Mouse (Mus musculus): ENCODE data around the gene Chrna1. TPM values are rescaled to one million over a fixed set of nuclear protein-coding genes. Genes with fewer than 3 reads are reported as not detected.

Gene Chrna1
- polyA plus RNA-seq (2015; fragmentation: Nextera tagmentation; extraction: Ambion mirVana) = 0.20 and 0.87 TPM in 2 replicates

DNA sequence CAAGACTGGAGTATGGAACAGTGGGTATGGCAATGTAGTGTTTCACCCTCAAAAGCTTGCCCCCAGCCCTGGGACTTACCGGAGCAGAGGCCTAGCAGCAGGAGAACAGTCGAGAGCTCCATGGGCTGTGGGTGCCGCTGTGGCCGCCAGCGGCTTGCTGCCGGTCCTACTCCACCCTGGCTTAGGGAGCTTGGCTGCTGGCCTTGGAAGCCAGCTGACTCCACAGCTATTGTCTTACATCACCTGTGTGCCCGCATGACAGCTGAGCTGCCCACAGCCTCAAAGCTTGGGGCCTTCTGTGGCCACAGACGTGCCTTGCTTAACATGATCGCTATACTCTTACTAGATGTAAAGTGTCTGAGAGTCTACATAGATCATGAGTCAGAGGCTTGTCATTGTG lies at the start of gene Chrna1:
Gene Chrna1, minus strand, starts transcription at position 173 of the 400 bp plus-strand sequence.
- no peaks in the 10 kb centered on the region for H3K4me1 ChIP-seq (ENCODE audit: control insufficient read depth, insufficient read depth, low read depth, low read length)
- 91% methylated on average over 9 of the region's 9 CpGs for WGBS
- H3K9ac ChIP-seq (ENCODE audit: low read depth, low read length) = no peak within 1 kb of the TSS
- H3K4me3 ChIP-seq (ENCODE audit: low read length) = no peak within 1 kb of the TSS
- H3K27me3 ChIP-seq (replicated peaks; ENCODE audit: control insufficient read depth, insufficient read depth, low read length) = peaks cover 3% of the 10 kb centered on the region; the same call in 1 of the 2 replicates
- H3K27ac ChIP-seq (ENCODE audit: low read depth, low read length) = no peak within 1 kb of the TSS
- H3K36me3 ChIP-seq (ENCODE audit: control insufficient read depth, insufficient read depth, low read length) = no peaks in the 10 kb centered on the region
- no peaks in the 10 kb centered on the region for H3K9me3 ChIP-seq (ENCODE audit: control insufficient read depth, low read length)
- ATAC-seq = no peak
- H3K4me2 ChIP-seq (ENCODE audit: low read length) = no peak within 1 kb of the TSS

DNA sequence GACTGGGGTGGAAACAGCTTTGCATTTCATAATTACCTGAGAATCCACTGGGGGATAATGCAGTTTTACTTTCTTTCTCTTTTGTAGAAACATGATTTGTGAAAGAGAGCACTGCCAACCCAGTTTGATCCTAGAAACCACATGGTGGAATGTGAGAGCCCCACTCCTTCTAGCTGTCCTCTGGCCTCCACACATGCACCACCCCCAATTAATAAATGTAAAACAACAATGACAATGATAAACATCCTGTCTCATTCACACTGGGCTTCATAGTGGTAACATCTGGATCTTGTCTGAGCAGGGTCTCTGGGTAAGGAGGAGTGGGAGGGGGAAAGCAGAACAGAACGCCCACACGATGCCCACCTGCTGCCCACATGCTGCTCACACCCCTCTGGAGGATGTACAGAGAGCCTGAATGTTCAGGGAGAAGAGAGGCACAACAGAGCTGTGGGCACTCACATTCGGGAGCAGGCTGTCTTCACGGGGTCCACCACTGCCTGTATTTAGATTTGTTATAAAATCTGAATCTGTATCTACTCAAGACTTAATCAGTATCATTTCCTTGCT lies 38.4 kb upstream of the Chrna1 start:
- no peak for ATAC-seq
- peaks cover 6% of the 10 kb centered on the region; the same call in 1 of the 2 replicates for H3K36me3 ChIP-seq (ENCODE audit: control insufficient read depth, insufficient read depth, low read length)

DNA sequence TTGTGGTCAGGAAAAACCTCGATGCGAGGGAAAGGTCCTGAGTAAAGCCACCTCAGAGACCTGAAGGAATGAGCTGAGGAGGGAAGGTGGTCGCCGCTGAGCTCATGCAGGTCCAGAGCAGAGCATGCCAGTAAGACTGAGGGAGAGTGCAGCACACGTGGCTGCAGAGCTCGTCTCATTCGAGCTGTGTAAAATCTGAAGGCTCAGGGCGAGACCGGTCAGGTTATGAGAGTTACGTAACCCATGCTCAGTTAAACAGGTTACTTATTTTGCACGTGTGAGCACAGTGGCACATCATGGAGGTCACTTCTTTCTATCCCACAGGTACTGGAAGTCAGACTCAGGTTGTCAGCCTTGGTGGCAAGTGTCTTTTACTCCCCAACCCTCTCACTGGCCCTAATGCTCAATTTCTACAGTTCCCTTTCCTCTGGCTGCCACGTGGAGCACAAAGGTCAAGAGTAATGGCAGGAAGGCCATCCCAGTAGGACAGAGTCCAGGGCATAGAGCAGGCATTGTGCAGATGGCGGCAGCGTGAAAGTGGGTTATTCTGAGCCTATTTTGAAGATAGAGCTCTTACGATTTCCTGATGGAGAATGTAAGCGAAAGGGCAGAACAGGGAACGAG lies 36.4 kb upstream of the Chrna1 start:
- no peak overlapping the region for H3K27ac ChIP-seq (ENCODE audit: low read depth, low read length)
- 86% methylated on average over 17 of the region's 17 CpGs for WGBS

More for the DNA sequence above, 38.4 kb upstream of the Chrna1 start:
- Histone ChIP-seq H3K4me1 (ENCODE audit: control insufficient read depth, insufficient read depth, low read depth, low read length) (no peaks in the 10 kb centered on the region), H3K9ac (ENCODE audit: low read depth, low read length) (no peak overlapping the region), H3K27me3 (replicated peaks; ENCODE audit: control insufficient read depth, insufficient read depth, low read length) (no peaks in the 10 kb centered on the region), H3K9me3 (ENCODE audit: control insufficient read depth, low read length) (no peaks in the 10 kb centered on the region), H3K27ac (ENCODE audit: low read depth, low read length) (no peak overlapping the region), H3K4me3 (ENCODE audit: low read length) (no peak overlapping the region), H3K4me2 (ENCODE audit: low read length) (no peak overlapping the region)
- 67% methylated on average over 4 of the region's 4 CpGs for WGBS

DNA sequence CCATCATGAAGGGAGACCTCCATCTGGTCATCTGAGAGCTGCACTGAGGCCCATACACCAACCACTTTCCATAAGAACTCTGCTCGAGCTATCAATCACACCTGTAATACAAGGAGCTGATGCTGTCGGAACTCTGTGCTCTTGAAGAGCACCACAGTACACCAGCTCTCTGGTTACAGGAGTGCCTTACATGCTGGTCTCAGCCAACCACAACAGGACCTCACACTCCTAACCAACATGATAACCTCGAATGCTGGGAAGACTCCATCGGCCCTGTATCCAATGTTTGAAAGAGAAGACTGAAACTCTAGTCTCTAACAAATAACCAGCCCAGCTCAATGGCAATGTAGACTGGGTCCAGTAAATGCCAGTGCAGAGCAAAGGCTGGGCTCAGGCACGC lies 35.3 kb upstream of the Chrna1 start:
- Histone ChIP-seq H3K9ac (ENCODE audit: low read depth, low read length) (no peak overlapping the region), H3K4me3 (ENCODE audit: low read length) (no peak overlapping the region), H3K4me2 (ENCODE audit: low read length) (no peak overlapping the region), H3K4me1 (ENCODE audit: control insufficient read depth, insufficient read depth, low read depth, low read length) (no peaks in the 10 kb centered on the region), H3K36me3 (ENCODE audit: control insufficient read depth, insufficient read depth, low read length) (peaks cover 11% of the 10 kb centered on the region), H3K9me3 (ENCODE audit: control insufficient read depth, low read length) (no peaks in the 10 kb centered on the region), H3K27me3 (replicated peaks; ENCODE audit: control insufficient read depth, insufficient read depth, low read length) (no peaks in the 10 kb centered on the region), H3K27ac (ENCODE audit: low read depth, low read length) (no peak overlapping the region)
- 86% methylated on average over 5 of the region's 5 CpGs for WGBS
- no peak for ATAC-seq

More for the DNA sequence above, 36.4 kb upstream of the Chrna1 start:
- no peaks in the 10 kb centered on the region for H3K27me3 ChIP-seq (replicated peaks; ENCODE audit: control insufficient read depth, insufficient read depth, low read length)
- H3K4me3 ChIP-seq (ENCODE audit: low read length) = no peak overlapping the region
- no peak overlapping the region for H3K4me2 ChIP-seq (ENCODE audit: low read length)
- H3K4me1 ChIP-seq (ENCODE audit: control insufficient read depth, insufficient read depth, low read depth, low read length) = no peaks in the 10 kb centered on the region
- H3K9me3 ChIP-seq (ENCODE audit: control insufficient read depth, low read length) = no peaks in the 10 kb centered on the region
- no peak overlapping the region for H3K9ac ChIP-seq (ENCODE audit: low read depth, low read length)
- peaks cover 6% of the 10 kb centered on the region for H3K36me3 ChIP-seq (ENCODE audit: control insufficient read depth, insufficient read depth, low read length)
- no peak for ATAC-seq

DNA sequence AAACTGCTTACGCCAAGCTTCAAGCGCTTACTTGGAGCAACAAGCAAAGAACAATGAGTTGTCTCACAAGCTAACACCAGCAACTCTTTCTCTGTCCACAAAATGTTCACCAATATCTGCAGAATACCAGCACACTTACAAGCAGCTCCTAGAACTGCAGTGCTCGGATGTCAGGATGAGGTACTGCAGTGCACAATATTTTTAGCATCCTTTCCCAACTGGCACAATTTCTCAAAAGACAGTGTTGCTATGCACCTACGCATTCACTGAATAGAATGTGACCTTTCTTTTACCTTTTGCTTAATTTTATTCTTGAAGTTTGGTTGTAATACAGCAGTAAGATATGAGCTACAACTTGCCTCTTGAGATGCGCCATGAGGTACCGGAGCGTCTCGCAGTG lies 34.2 kb upstream of the Chrna1 start:
- Histone ChIP-seq H3K4me3 (ENCODE audit: low read length) (no peak overlapping the region), H3K9me3 (ENCODE audit: control insufficient read depth, low read length) (no peaks in the 10 kb centered on the region), H3K27ac (ENCODE audit: low read depth, low read length) (no peak overlapping the region), H3K4me2 (ENCODE audit: low read length) (no peak overlapping the region), H3K36me3 (ENCODE audit: control insufficient read depth, insufficient read depth, low read length) (peaks cover 11% of the 10 kb centered on the region), H3K9ac (ENCODE audit: low read depth, low read length) (no peak overlapping the region), H3K4me1 (ENCODE audit: control insufficient read depth, insufficient read depth, low read depth, low read length) (no peaks in the 10 kb centered on the region), H3K27me3 (replicated peaks; ENCODE audit: control insufficient read depth, insufficient read depth, low read length) (no peaks in the 10 kb centered on the region)
- ATAC-seq = no peak
- WGBS = 97% methylated on average over 8 of the region's 8 CpGs

DNA sequence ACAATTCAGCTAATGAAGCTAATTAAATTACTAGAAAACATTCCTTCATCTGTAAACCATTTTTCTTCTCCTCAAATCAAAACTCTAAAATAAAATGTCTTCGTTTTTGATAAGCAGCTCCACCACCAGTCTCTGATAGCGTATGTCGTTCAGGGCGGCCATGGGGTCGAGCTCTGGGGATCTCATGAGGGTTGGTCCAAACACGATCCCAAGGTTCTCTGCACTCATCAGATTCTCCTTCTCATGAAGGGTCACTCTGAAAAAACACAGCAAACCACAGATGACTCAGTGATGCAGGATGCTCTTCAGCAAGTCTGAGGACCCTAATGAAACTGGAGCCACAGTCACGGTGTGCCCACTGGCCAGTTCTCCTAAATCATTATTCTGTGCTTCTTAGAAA lies 32.8 kb upstream of the Chrna1 start:
- Histone ChIP-seq H3K9me3 (ENCODE audit: control insufficient read depth, low read length) (no peaks in the 10 kb centered on the region), H3K36me3 (ENCODE audit: control insufficient read depth, insufficient read depth, low read length) (peaks cover 11% of the 10 kb centered on the region)
- no peak for ATAC-seq

DNA sequence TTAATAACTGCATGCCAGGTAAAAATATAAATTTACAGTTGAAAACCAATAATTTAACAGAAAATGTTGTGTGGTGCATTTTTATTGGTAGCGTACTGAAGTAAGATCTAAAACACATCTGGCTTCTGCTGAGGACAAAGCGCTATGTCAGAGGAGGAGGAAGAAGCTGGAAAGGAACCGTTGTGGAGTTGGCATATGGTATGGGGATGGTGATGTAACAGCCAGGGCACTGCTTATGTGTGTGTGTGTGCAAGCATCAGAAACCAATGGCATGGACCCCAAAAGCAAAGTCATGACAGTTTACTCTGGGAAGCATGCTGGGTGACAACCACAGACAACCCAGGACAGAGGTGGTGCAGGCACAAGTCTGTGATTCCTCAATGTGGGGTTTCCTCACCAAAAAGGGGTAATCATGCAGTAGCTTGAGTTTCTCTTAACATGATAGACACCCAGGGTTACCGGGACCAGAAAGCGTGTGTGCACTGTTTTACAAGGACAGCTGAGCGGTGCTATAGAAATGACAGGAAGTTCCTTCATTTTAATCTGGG lies 32.3 kb upstream of the Chrna1 start:
- peaks cover 11% of the 10 kb centered on the region for H3K36me3 ChIP-seq (ENCODE audit: control insufficient read depth, insufficient read depth, low read length)
- H3K9ac ChIP-seq (ENCODE audit: low read depth, low read length) = no peak overlapping the region
- no peaks in the 10 kb centered on the region for H3K4me1 ChIP-seq (ENCODE audit: control insufficient read depth, insufficient read depth, low read depth, low read length)
- H3K27me3 ChIP-seq (replicated peaks; ENCODE audit: control insufficient read depth, insufficient read depth, low read length) = no peaks in the 10 kb centered on the region
- H3K4me2 ChIP-seq (ENCODE audit: low read length) = no peak overlapping the region
- ATAC-seq = no peak
- H3K9me3 ChIP-seq (ENCODE audit: control insufficient read depth, low read length) = no peaks in the 10 kb centered on the region
- WGBS = 92% methylated on average over 6 of the region's 6 CpGs
- no peak overlapping the region for H3K27ac ChIP-seq (ENCODE audit: low read depth, low read length)
- no peak overlapping the region for H3K4me3 ChIP-seq (ENCODE audit: low read length)

More for the DNA sequence above, 32.8 kb upstream of the Chrna1 start:
- H3K4me2 ChIP-seq (ENCODE audit: low read length) = no peak overlapping the region
- no peak overlapping the region for H3K4me3 ChIP-seq (ENCODE audit: low read length)
- H3K27me3 ChIP-seq (replicated peaks; ENCODE audit: control insufficient read depth, insufficient read depth, low read length) = no peaks in the 10 kb centered on the region
- H3K9ac ChIP-seq (ENCODE audit: low read depth, low read length) = no peak overlapping the region
- H3K27ac ChIP-seq (ENCODE audit: low read depth, low read length) = no peak overlapping the region
- 91% methylated on average over 7 of the region's 7 CpGs for WGBS
- no peaks in the 10 kb centered on the region for H3K4me1 ChIP-seq (ENCODE audit: control insufficient read depth, insufficient read depth, low read depth, low read length)

DNA sequence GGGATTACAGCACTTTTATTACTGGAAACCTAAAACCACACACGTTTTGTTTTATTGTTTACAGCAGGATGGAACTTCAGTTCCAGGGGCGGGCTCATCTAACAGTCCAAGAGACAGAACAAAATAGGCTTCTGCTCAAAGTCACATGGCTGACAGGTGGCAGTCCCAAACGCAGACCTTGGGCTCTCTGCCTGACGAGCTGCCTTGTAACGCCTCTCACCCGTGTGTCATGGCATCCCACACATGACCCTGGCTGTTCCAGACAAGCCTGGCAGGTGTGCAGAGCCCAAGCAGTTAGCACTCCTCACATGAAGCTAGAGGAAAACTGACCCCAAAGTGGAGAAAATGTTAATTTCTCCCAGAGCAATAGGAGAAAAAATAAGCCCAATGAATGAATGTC lies 31.7 kb upstream of the Chrna1 start:
- Histone ChIP-seq H3K27ac (ENCODE audit: low read depth, low read length) (no peak overlapping the region), H3K4me2 (ENCODE audit: low read length) (no peak overlapping the region), H3K9me3 (ENCODE audit: control insufficient read depth, low read length) (no peaks in the 10 kb centered on the region), H3K4me3 (ENCODE audit: low read length) (no peak overlapping the region), H3K36me3 (ENCODE audit: control insufficient read depth, insufficient read depth, low read length) (peaks cover 9% of the 10 kb centered on the region), H3K9ac (ENCODE audit: low read depth, low read length) (no peak overlapping the region), H3K27me3 (replicated peaks; ENCODE audit: control insufficient read depth, insufficient read depth, low read length) (no peaks in the 10 kb centered on the region), H3K4me1 (ENCODE audit: control insufficient read depth, insufficient read depth, low read depth, low read length) (no peaks in the 10 kb centered on the region)
- no peak for ATAC-seq
- 90% methylated on average over 6 of the region's 6 CpGs for WGBS

DNA sequence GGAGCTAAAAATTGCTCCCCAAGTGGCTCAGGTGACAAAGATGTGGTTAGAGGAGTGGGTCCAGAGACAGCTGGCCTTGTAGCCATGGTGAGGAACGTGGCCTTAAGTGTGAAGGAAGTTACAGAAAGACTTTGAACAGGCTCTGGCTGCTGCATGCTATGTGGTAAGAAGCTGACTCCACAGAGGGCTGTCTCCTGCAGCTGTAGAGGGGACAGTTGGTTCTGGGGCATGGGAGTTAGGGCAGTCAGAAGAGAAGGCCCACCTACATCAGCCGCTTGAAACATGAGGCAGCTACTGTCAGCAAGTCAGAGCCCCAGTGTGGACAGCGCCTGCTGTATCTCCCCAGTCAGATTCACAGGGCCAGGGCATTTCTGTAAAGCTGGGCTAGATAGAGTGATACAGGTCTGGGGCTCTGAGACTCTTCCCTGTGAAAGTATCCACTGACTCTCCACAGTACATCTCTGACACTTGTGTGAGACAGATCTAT lies 29.6 kb upstream of the Chrna1 start:
- Histone ChIP-seq H3K9ac (ENCODE audit: low read depth, low read length) (no peak overlapping the region), H3K4me1 (ENCODE audit: control insufficient read depth, insufficient read depth, low read depth, low read length) (peaks cover 7% of the 10 kb centered on the region)
- no peak for ATAC-seq

More for the DNA sequence above, 29.6 kb upstream of the Chrna1 start:
- no peak overlapping the region for H3K4me3 ChIP-seq (ENCODE audit: low read length)
- H3K27ac ChIP-seq (ENCODE audit: low read depth, low read length) = no peak overlapping the region
- no peaks in the 10 kb centered on the region for H3K9me3 ChIP-seq (ENCODE audit: control insufficient read depth, low read length)
- 94% methylated on average over 3 of the region's 3 CpGs for WGBS
- H3K36me3 ChIP-seq (ENCODE audit: control insufficient read depth, insufficient read depth, low read length) = peaks cover 9% of the 10 kb centered on the region
- no peak overlapping the region for H3K4me2 ChIP-seq (ENCODE audit: low read length)
- no peaks in the 10 kb centered on the region for H3K27me3 ChIP-seq (replicated peaks; ENCODE audit: control insufficient read depth, insufficient read depth, low read length)
